Mouse (Mus musculus): Measurements from ENCODE around the gene Pdzd7.

DNA sequence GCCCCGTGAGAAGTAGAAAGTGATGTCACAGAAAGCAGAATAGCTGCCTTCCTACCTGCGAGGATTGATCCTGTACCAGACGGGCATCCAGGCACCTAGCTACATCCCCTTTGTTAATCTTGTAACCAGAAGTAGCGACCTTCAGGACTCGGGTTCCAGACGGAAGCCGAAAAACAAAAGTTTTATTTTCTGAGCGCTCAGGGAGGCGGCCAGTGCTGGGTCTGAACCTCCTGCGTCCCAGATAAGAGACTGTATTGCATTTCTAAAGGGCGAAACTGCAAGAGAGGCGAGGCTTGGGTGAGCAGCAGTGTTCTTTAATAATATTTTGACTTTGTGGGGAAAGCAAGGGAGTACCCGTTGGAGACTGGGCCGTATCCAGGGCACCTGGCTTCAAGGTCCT lies 13.3 kb upstream of the Pdzd7 start:
- TF ChIP-seq REST (IDR thresholded peaks at IDR 0.05; ENCODE audit: insufficient read depth, insufficient read length): no peak
- TF ChIP-seq MYOG (IDR thresholded peaks at IDR 0.05; ENCODE audit: control insufficient read depth in 1 of 3, insufficient read depth in 1 of 3, insufficient read length in 2 of 3, low read depth in 2 of 3): no peak
- no peak for TF ChIP-seq POLR2A (IDR thresholded peaks at IDR 0.05; ENCODE audit: insufficient read length, low read depth)
- TF ChIP-seq MAX (IDR thresholded peaks at IDR 0.05; ENCODE audit: low read depth): no peak
- no peak for TF ChIP-seq USF1 (IDR thresholded peaks at IDR 0.05; ENCODE audit: low read depth)
- TF ChIP-seq POLR2AphosphoS2 (IDR thresholded peaks at IDR 0.05; ENCODE audit: insufficient read length, low read depth): no peak
- TF ChIP-seq E2F4 (IDR thresholded peaks at IDR 0.05; ENCODE audit: insufficient read depth): no peak
- no peak for TF ChIP-seq CEBPB (IDR thresholded peaks at IDR 0.05; ENCODE audit: insufficient read depth, poor library complexity, severe bottlenecking)
- no peak for TF ChIP-seq SRF (IDR thresholded peaks at IDR 0.05; ENCODE audit: control insufficient read depth, insufficient read length, low read depth)
- TF ChIP-seq TCF12 (IDR thresholded peaks at IDR 0.05; ENCODE audit: insufficient read depth, poor library complexity, severe bottlenecking): no peak
- TF ChIP-seq MYOD1 (IDR thresholded peaks at IDR 0.05; ENCODE audit: control insufficient read depth in 1 of 3, insufficient read length in 2 of 3, low read depth in 2 of 3): no peak
- TF ChIP-seq TCF3 (IDR thresholded peaks at IDR 0.05; ENCODE audit: insufficient read length, low read depth): no peak

Measured in myocyte (in vitro differentiated cells).